Mouse (Mus musculus): Measurements from ENCODE around the gene Lyl1. TPM values are rescaled to one million over a fixed set of nuclear protein-coding genes. Genes with fewer than 3 reads are reported as not detected.
A peak's percentile ranks its signal among the peaks of the same experiment; 100 is the strongest.

The Lyl1 gene
- polyA plus RNA-seq, 1 experiment from 2014 or later, result 12.5 TPM

GRCm38 (mm10) chr8:84698288-84698687 is 3.0 kb upstream of the Lyl1 start:
- Histone ChIP-seq H3K9me3 (ENCODE audit: low read depth, low read length) (no peaks in the 10 kb centered on the region), H3K27ac (ENCODE audit: low read depth) (no peak overlapping the region)
- no peak for ATAC-seq (ENCODE audit: insufficient read depth)

GRCm38 (mm10) chr8:84698929-84699401 is 2.3 kb upstream of the Lyl1 start:
- WGBS, result 79% methylated on average over 9 of the region's 9 CpGs
- no peaks in the 10 kb centered on the region; the same call in 1 of the 2 replicates for H3K4me1 ChIP-seq (ENCODE audit: insufficient read depth)
- H3K4me2 ChIP-seq, result no peak overlapping the region
- no peak overlapping the region for H3K4me3 ChIP-seq (ENCODE audit: low read depth, low read length)
- no peaks in the 10 kb centered on the region for H3K9me3 ChIP-seq (ENCODE audit: low read depth, low read length)
- H3K27ac ChIP-seq (ENCODE audit: low read depth), result peak overlapping the region; percentile 72
- H3K9ac ChIP-seq, result no peak overlapping the region
- ATAC-seq (ENCODE audit: insufficient read depth) (no peak), DNase-seq (no peak)
- no peak for TF ChIP-seq CTCF (IDR thresholded peaks at IDR 0.05; ENCODE audit: low read depth)
- peaks cover 45% of the 10 kb centered on the region for H3K36me3 ChIP-seq (ENCODE audit: insufficient read depth)
- peaks cover 14% of the 10 kb centered on the region for H3K27me3 ChIP-seq (ENCODE audit: insufficient read depth, low read length)

More at GRCm38 (mm10) chr8:84698288-84698687, 3.0 kb upstream of the Lyl1 start:
- no peak overlapping the region for H3K4me2 ChIP-seq
- 0 out of 2 replicates have a peak, but pooled peaks cover 8% of the 10 kb centered on the region for H3K27me3 ChIP-seq (ENCODE audit: insufficient read depth, low read length)
- no peak overlapping the region for H3K9ac ChIP-seq
- no peak for TF ChIP-seq CTCF (IDR thresholded peaks at IDR 0.05; ENCODE audit: low read depth)
- DNase-seq, result no peak
- 89% methylated on average over 5 of the region's 5 CpGs for WGBS
- H3K4me1 ChIP-seq (ENCODE audit: insufficient read depth), result no peaks in the 10 kb centered on the region; the same call in 1 of the 2 replicates
- peaks cover 46% of the 10 kb centered on the region for H3K36me3 ChIP-seq (ENCODE audit: insufficient read depth)
- no peak overlapping the region for H3K4me3 ChIP-seq (ENCODE audit: low read depth, low read length)

GRCm38 (mm10) chr8:84699861-84700322 is 1.4 kb upstream of the Lyl1 start:
- Histone ChIP-seq H3K4me1 (ENCODE audit: insufficient read depth) (no peaks in the 10 kb centered on the region; the same call in 1 of the 2 replicates), H3K9ac (no peak overlapping the region), H3K36me3 (ENCODE audit: insufficient read depth) (peaks cover 41% of the 10 kb centered on the region), H3K27me3 (ENCODE audit: insufficient read depth, low read length) (peaks cover 24% of the 10 kb centered on the region), H3K27ac (ENCODE audit: low read depth) (peak overlapping the region; percentile 75), H3K4me2 (0 out of 2 replicates have a peak overlapping the region, but pooled peaks have one; percentile 10), H3K9me3 (ENCODE audit: low read depth, low read length) (no peaks in the 10 kb centered on the region), H3K4me3 (ENCODE audit: low read depth, low read length) (no peak overlapping the region)
- TF ChIP-seq CTCF (IDR thresholded peaks at IDR 0.05; ENCODE audit: low read depth), result peak; percentile 82
- 56% methylated on average over 7 of the region's 7 CpGs for WGBS
- ATAC-seq (ENCODE audit: insufficient read depth) (peak; percentile 22; the same call in 1 of the 2 replicates), DNase-seq (peak; percentile 82)

- no peak overlapping the region for H3K4me2 ChIP-seq
- ATAC-seq (ENCODE audit: insufficient read depth), result no peak
- no peak for DNase-seq
- peaks cover 30% of the 10 kb centered on the region for H3K27me3 ChIP-seq (ENCODE audit: insufficient read depth, low read length)
- WGBS, result 74% methylated on average over 5 of the region's 5 CpGs
- no peak overlapping the region; the same call in 1 of the 2 replicates for H3K9ac ChIP-seq
- H3K36me3 ChIP-seq (ENCODE audit: insufficient read depth), result peaks cover 41% of the 10 kb centered on the region
- no peak overlapping the region for H3K4me3 ChIP-seq (ENCODE audit: low read depth, low read length)
- no peak for TF ChIP-seq CTCF (IDR thresholded peaks at IDR 0.05; ENCODE audit: low read depth)
- H3K27ac ChIP-seq (ENCODE audit: low read depth), result peak overlapping the region; percentile 75
- H3K9me3 ChIP-seq (ENCODE audit: low read depth, low read length), result no peaks in the 10 kb centered on the region
- H3K4me1 ChIP-seq (ENCODE audit: insufficient read depth), result peaks cover 2% of the 10 kb centered on the region
These were observed 731 bp upstream of the Lyl1 start for GRCm38 (mm10) chr8:84700526-84700925.

GRCm38 (mm10) chr8:84702561-84702960 is 1.3 kb downstream of the Lyl1 start:
- Histone ChIP-seq H3K9ac (peak overlapping the region; percentile 55; the same call in 1 of the 2 replicates), H3K4me2 (peak overlapping the region; percentile 60), H3K27me3 (ENCODE audit: insufficient read depth, low read length) (peaks cover 48% of the 10 kb centered on the region), H3K36me3 (ENCODE audit: insufficient read depth) (peaks cover 38% of the 10 kb centered on the region), H3K4me1 (ENCODE audit: insufficient read depth) (peaks cover 14% of the 10 kb centered on the region), H3K4me3 (ENCODE audit: low read depth, low read length) (peak overlapping the region; percentile 39), H3K9me3 (ENCODE audit: low read depth, low read length) (no peaks in the 10 kb centered on the region), H3K27ac (ENCODE audit: low read depth) (no peak overlapping the region)
- TF ChIP-seq CTCF (IDR thresholded peaks at IDR 0.05; ENCODE audit: low read depth), result no peak
- no peak for ATAC-seq (ENCODE audit: insufficient read depth)
- no peak for DNase-seq
- WGBS, result 73% methylated on average over 9 of the region's 9 CpGs

- no peak for DNase-seq
- no peak for ATAC-seq (ENCODE audit: insufficient read depth)
- peaks cover 52% of the 10 kb centered on the region for H3K27me3 ChIP-seq (ENCODE audit: insufficient read depth, low read length)
- H3K9me3 ChIP-seq (ENCODE audit: low read depth, low read length), result no peaks in the 10 kb centered on the region
- H3K4me1 ChIP-seq (ENCODE audit: insufficient read depth), result peaks cover 19% of the 10 kb centered on the region
- H3K4me2 ChIP-seq, result peak overlapping the region; percentile 60
- H3K36me3 ChIP-seq (ENCODE audit: insufficient read depth), result peaks cover 38% of the 10 kb centered on the region
- no peak for TF ChIP-seq CTCF (IDR thresholded peaks at IDR 0.05; ENCODE audit: low read depth)
- peak overlapping the region; percentile 39 for H3K4me3 ChIP-seq (ENCODE audit: low read depth, low read length)
- H3K9ac ChIP-seq, result no peak overlapping the region
- peak overlapping the region; percentile 44 for H3K27ac ChIP-seq (ENCODE audit: low read depth)
- 79% methylated on average over 6 of the region's 6 CpGs for WGBS
These were observed 1.8 kb downstream of the Lyl1 start for GRCm38 (mm10) chr8:84702963-84703465.

- DNase-seq (peak; percentile 21), ATAC-seq (ENCODE audit: insufficient read depth) (no peak)
- H3K4me1 ChIP-seq (ENCODE audit: insufficient read depth), result peaks cover 21% of the 10 kb centered on the region
- peak overlapping the region; percentile 60 for H3K4me2 ChIP-seq
- H3K9me3 ChIP-seq (ENCODE audit: low read depth, low read length), result no peaks in the 10 kb centered on the region
- H3K27me3 ChIP-seq (ENCODE audit: insufficient read depth, low read length), result peaks cover 55% of the 10 kb centered on the region
- WGBS, result 17% methylated on average over 38 of the region's 38 CpGs
- H3K9ac ChIP-seq, result peak overlapping the region; percentile 11; the same call in 1 of the 2 replicates
- TF ChIP-seq CTCF (IDR thresholded peaks at IDR 0.05; ENCODE audit: low read depth), result no peak
- H3K4me3 ChIP-seq (ENCODE audit: low read depth, low read length), result peak overlapping the region; percentile 39
- peaks cover 35% of the 10 kb centered on the region for H3K36me3 ChIP-seq (ENCODE audit: insufficient read depth)
- peak overlapping the region; percentile 63 for H3K27ac ChIP-seq (ENCODE audit: low read depth)
These were observed 2.4 kb downstream of the Lyl1 start for GRCm38 (mm10) chr8:84703466-84704249.
